Mouse (Mus musculus) megakaryocyte, embryonic 14.5 days (primary cell): ENCODE data around the gene 4930544D05Rik.

ENCODE experiments used
- FLI1 ChIP-seq: IDR thresholded peaks from 2 replicates; pipeline ENCODE4 v1.6.1; 2012; ENCODE audit warnings: low read length, inconsistent platforms, mixed read lengths
- GATA1 ChIP-seq: IDR thresholded peaks from 3 replicates; pipeline ENCODE4 v1.6.1; 2012; ENCODE audit warnings: mixed read lengths, low read length, inconsistent platforms, borderline replicate concordance

GRCm38 (mm10) chr11:70585457-70585856, 30.2 kb upstream of the 4930544D05Rik start:
- no peak for TF ChIP-seq GATA1
- TF ChIP-seq FLI1 = no peak
